Mouse (Mus musculus) lung, adult 2 months (tissue): ENCODE data around the gene Rpap2.

Experiments
- CTCF ChIP-seq: fragments of 200-500 bp; IDR thresholded peaks from 2 replicates; pipeline ENCODE4 v1.5.1; 2011; ENCODE audit warnings: mild to moderate bottlenecking, low read length, control low read depth; ENCODE audit not compliant: insufficient read depth
- POLR2A ChIP-seq: fragments of 200-500 bp; IDR thresholded peaks from 2 replicates; pipeline ENCODE4 v1.6.1; 2011; ENCODE audit warnings: low read depth, mild to moderate bottlenecking, control low read depth, low read length, borderline replicate concordance; ENCODE audit errors: extremely low read depth

GRCm38 (mm10) chr5:107687161-107687560, 90.0 kb downstream of the Rpap2 start:
- TF ChIP-seq CTCF (no peak), POLR2A (no peak)
